ENCODE assay signal across 8 mouse cellular contexts in genomic region chr1:172204033-172204813, GRCm38 (mm10). TPM values are rescaled to one million over a fixed set of nuclear protein-coding genes. Genes with fewer than 3 reads are reported as not detected.
DNase-seq lines count a peak whose midpoint lies in the region; ATAC-seq and TF ChIP-seq lines count a peak whose summit lies in the region.

No protein-coding gene starts in this region.

- H3K27me3 ChIP-seq in embryonic facial prominence, embryonic 12.5 days: no peaks in the 10 kb centered on the region
- no peaks in the 10 kb centered on the region for H3K27me3 ChIP-seq in hindbrain, postnatal 0 days (ENCODE audit: insufficient read depth, low read length)
- H3K27me3 ChIP-seq in neural tube, embryonic 14.5 days (ENCODE audit: control insufficient read depth, insufficient read depth, low read length): no peaks in the 10 kb centered on the region

- no peak for TF ChIP-seq CTCF in hindbrain, postnatal 0 days (IDR thresholded peaks at IDR 0.05; ENCODE audit: low read depth)

- H3K4me2 ChIP-seq in embryonic facial prominence, embryonic 12.5 days (replicated peaks): peak overlapping the region; percentile 77
- peak overlapping the region; percentile 95 for H3K4me2 ChIP-seq in hindbrain, postnatal 0 days (ENCODE audit: low read depth, low read length)
- peak overlapping the region; percentile 74 for H3K4me2 ChIP-seq in neural tube, embryonic 14.5 days (ENCODE audit: low read depth, low read length)

- no peak overlapping the region; the same call in 1 of the 2 replicates for H3K9ac ChIP-seq in embryonic facial prominence, embryonic 12.5 days
- peak overlapping the region; percentile 95 for H3K9ac ChIP-seq in hindbrain, postnatal 0 days (replicated peaks; ENCODE audit: low read length)
- H3K9ac ChIP-seq in neural tube, embryonic 14.5 days (replicated peaks; ENCODE audit: low read depth, low read length): peak overlapping the region; percentile 25; the same call in 1 of the 2 replicates

- no peaks in the 10 kb centered on the region for H3K9me3 ChIP-seq in embryonic facial prominence, embryonic 12.5 days
- H3K9me3 ChIP-seq in hindbrain, postnatal 0 days (ENCODE audit: low read length): no peaks in the 10 kb centered on the region
- H3K9me3 ChIP-seq in neural tube, embryonic 14.5 days (ENCODE audit: control insufficient read depth, low read length): no peaks in the 10 kb centered on the region

- DNase-seq in kidney, postnatal 10 days: peak; percentile 39
- DNase-seq in kidney, adult 18-20 months: no peak
- DNase-seq in hindbrain, postnatal 0 days (ENCODE audit: low spot score): peak; percentile 29
- no peak for DNase-seq in adrenal gland, postnatal 36 days
- DNase-seq in layer of hippocampus, adult 18-20 months (ENCODE audit: low spot score in 2 of 2): no peak
- no peak for DNase-seq in T-cell, adult 2 months (ENCODE audit: low spot score)

- H3K4me1 ChIP-seq in embryonic facial prominence, embryonic 12.5 days: peaks cover 64% of the 10 kb centered on the region
- H3K4me1 ChIP-seq in hindbrain, postnatal 0 days (ENCODE audit: insufficient read depth, low read length): peaks cover 62% of the 10 kb centered on the region
- peaks cover 66% of the 10 kb centered on the region for H3K4me1 ChIP-seq in neural tube, embryonic 14.5 days (ENCODE audit: control insufficient read depth, insufficient read depth, low read length)

- peak overlapping the region; percentile 65; the same call in 1 of the 2 replicates for H3K4me3 ChIP-seq in embryonic facial prominence, embryonic 12.5 days
- H3K4me3 ChIP-seq in hindbrain, postnatal 0 days (ENCODE audit: low read length): peak overlapping the region; percentile 77
- H3K4me3 ChIP-seq in neural tube, embryonic 14.5 days (ENCODE audit: low read depth, low read length): peak overlapping the region; percentile 63

- 27% methylated on average over 9 of the region's 9 CpGs for WGBS in embryonic facial prominence, embryonic 12.5 days
- 9% methylated on average over 9 of the region's 9 CpGs for WGBS in hindbrain, postnatal 0 days
- 10% methylated on average over 9 of the region's 9 CpGs for WGBS in neural tube, embryonic 14.5 days

- no peak for ATAC-seq in embryonic facial prominence, embryonic 12.5 days (ENCODE audit: insufficient number of reproducible peaks, insufficient read depth, low FRiP score, low TSS enrichment)
- no peak for ATAC-seq in hindbrain, postnatal 0 days
- no peak for ATAC-seq in neural tube, embryonic 14.5 days (ENCODE audit: low read depth)

- H3K36me3 ChIP-seq in embryonic facial prominence, embryonic 12.5 days: peaks cover 26% of the 10 kb centered on the region
- H3K36me3 ChIP-seq in hindbrain, postnatal 0 days (ENCODE audit: insufficient read depth, low read length): peaks cover 11% of the 10 kb centered on the region
- H3K36me3 ChIP-seq in neural tube, embryonic 14.5 days (ENCODE audit: control insufficient read depth, insufficient read depth, low read length): peaks cover 11% of the 10 kb centered on the region

- peak overlapping the region; percentile 83 for H3K27ac ChIP-seq in embryonic facial prominence, embryonic 12.5 days
- H3K27ac ChIP-seq in hindbrain, postnatal 0 days: peak overlapping the region; percentile 98
- peak overlapping the region; percentile 86 for H3K27ac ChIP-seq in neural tube, embryonic 14.5 days (ENCODE audit: low read depth, low read length)

RNA-seq across cellular contexts. Expression of gene Pea15a, which starts 2.4 kb away (rescaled TPM):
- 118 TPM in 2 replicates for polyA plus RNA-seq in embryonic facial prominence, embryonic 12.5 days (2016; fragmentation: Nextera tagmentation; extraction: Ambion mirVana)
- total RNA-seq in hindbrain, postnatal 0 days (2014; rRNA removed): 289 and 309 TPM in 2 replicates
- polyA plus RNA-seq in hindbrain, postnatal 0 days (2015; fragmentation: Nextera tagmentation; extraction: Ambion mirVana): 503 and 511 TPM in 2 replicates
- polyA plus RNA-seq in neural tube, embryonic 14.5 days (2014; fragmentation: Nextera tagmentation; extraction: Ambion mirVana): 350 and 391 TPM in 2 replicates
- total RNA-seq in adrenal gland, postnatal 36 days (2021): 10 to 100 TPM; 53.9 to 62.1 TPM
- 100 to 1,000 TPM; 445 to 478 TPM for total RNA-seq in layer of hippocampus, adult 18-20 months (2021)

RNA-seq across cellular contexts. Expression of gene Casq1, which starts 15.4 kb away (rescaled TPM):
- polyA plus RNA-seq in embryonic facial prominence, embryonic 12.5 days (2016; fragmentation: Nextera tagmentation; extraction: Ambion mirVana): 3.3 and 3.6 TPM in 2 replicates
- total RNA-seq in hindbrain, postnatal 0 days (2014; rRNA removed): 0.78 and 2.4 TPM in 2 replicates
- 1.7 and 2.0 TPM in 2 replicates for polyA plus RNA-seq in hindbrain, postnatal 0 days (2015; fragmentation: Nextera tagmentation; extraction: Ambion mirVana)
- 1.4 and 1.6 TPM in 2 replicates for polyA plus RNA-seq in neural tube, embryonic 14.5 days (2014; fragmentation: Nextera tagmentation; extraction: Ambion mirVana)
- total RNA-seq in adrenal gland, postnatal 36 days (2021): under 1 TPM in 1 of 2 experiments, not detected in 1; 0.46 TPM
- total RNA-seq in layer of hippocampus, adult 18-20 months (2021): under 1 TPM; 0.54 to 0.71 TPM

RNA-seq across cellular contexts. Expression of gene Atp1a4, which starts 54.0 kb away (rescaled TPM):
- not detected in 2 replicates for polyA plus RNA-seq in embryonic facial prominence, embryonic 12.5 days (2016; fragmentation: Nextera tagmentation; extraction: Ambion mirVana)
- total RNA-seq in hindbrain, postnatal 0 days (2014; rRNA removed): 0.10 TPM in 1 of 2 replicates, not detected in the other
- 0.05 TPM in 1 of 2 replicates, not detected in the other for polyA plus RNA-seq in hindbrain, postnatal 0 days (2015; fragmentation: Nextera tagmentation; extraction: Ambion mirVana)
- not detected in 2 replicates for polyA plus RNA-seq in neural tube, embryonic 14.5 days (2014; fragmentation: Nextera tagmentation; extraction: Ambion mirVana)
- total RNA-seq in adrenal gland, postnatal 36 days (2021): 1 to 10 TPM in 1 of 2 experiments, under 1 TPM in 1; 0.53 to 1.4 TPM
- not detected for total RNA-seq in layer of hippocampus, adult 18-20 months (2021)

RNA-seq across cellular contexts. Expression of gene Dcaf8, which starts 56.3 kb away (rescaled TPM):
- polyA plus RNA-seq in embryonic facial prominence, embryonic 12.5 days (2016; fragmentation: Nextera tagmentation; extraction: Ambion mirVana): 165 and 171 TPM in 2 replicates
- 67.1 and 73.0 TPM in 2 replicates for total RNA-seq in hindbrain, postnatal 0 days (2014; rRNA removed)
- 73.1 and 79.1 TPM in 2 replicates for polyA plus RNA-seq in hindbrain, postnatal 0 days (2015; fragmentation: Nextera tagmentation; extraction: Ambion mirVana)
- polyA plus RNA-seq in neural tube, embryonic 14.5 days (2014; fragmentation: Nextera tagmentation; extraction: Ambion mirVana): 72.3 and 86.0 TPM in 2 replicates
- total RNA-seq in adrenal gland, postnatal 36 days (2021): 100 to 1,000 TPM; 108 to 143 TPM
- 100 to 1,000 TPM; 111 to 115 TPM for total RNA-seq in layer of hippocampus, adult 18-20 months (2021)

RNA-seq across cellular contexts. Expression of gene Igsf8, which starts 57.2 kb away (rescaled TPM):
- 45.4 and 45.8 TPM in 2 replicates for polyA plus RNA-seq in embryonic facial prominence, embryonic 12.5 days (2016; fragmentation: Nextera tagmentation; extraction: Ambion mirVana)
- 136 and 150 TPM in 2 replicates for total RNA-seq in hindbrain, postnatal 0 days (2014; rRNA removed)
- 90.2 and 90.8 TPM in 2 replicates for polyA plus RNA-seq in hindbrain, postnatal 0 days (2015; fragmentation: Nextera tagmentation; extraction: Ambion mirVana)
- polyA plus RNA-seq in neural tube, embryonic 14.5 days (2014; fragmentation: Nextera tagmentation; extraction: Ambion mirVana): 66.2 and 72.2 TPM in 2 replicates
- total RNA-seq in adrenal gland, postnatal 36 days (2021): 10 to 100 TPM; 24.9 to 39.2 TPM
- total RNA-seq in layer of hippocampus, adult 18-20 months (2021): 100 to 1,000 TPM; 262 to 286 TPM

Comparison
In these comparisons a context has a peak if more than half of its experiments do, and no peak if none do; other contexts are left out.
1. DNase-seq: peak in kidney, postnatal 10 days (single experiment) and hindbrain, postnatal 0 days (single experiment); none in kidney, adult 18-20 months (single experiment), adrenal gland, postnatal 36 days (0 of 2), layer of hippocampus, adult 18-20 months (0 of 2) and T-cell, adult 2 months (single experiment).
2. Peak in every context shown above with its lines, with median percentiles within 50 percentile points of each other: H3K27ac ChIP-seq, H3K4me2 ChIP-seq and H3K4me3 ChIP-seq.